Mouse (Mus musculus) liver, embryonic 14.5 days (tissue): ENCODE results near the gene Homer3.

Experiments used
- CTCF ChIP-seq: IDR thresholded peaks from 2 replicates; pipeline ENCODE4 v1.5.1; 2016; ENCODE audit warnings: antibody characterized with exemption, low read depth, control low read depth
- EP300 ChIP-seq: IDR thresholded peaks from 2 replicates; pipeline ENCODE4 v1.6.1; 2016; ENCODE audit warnings: antibody characterized with exemption, low read depth

DNA sequence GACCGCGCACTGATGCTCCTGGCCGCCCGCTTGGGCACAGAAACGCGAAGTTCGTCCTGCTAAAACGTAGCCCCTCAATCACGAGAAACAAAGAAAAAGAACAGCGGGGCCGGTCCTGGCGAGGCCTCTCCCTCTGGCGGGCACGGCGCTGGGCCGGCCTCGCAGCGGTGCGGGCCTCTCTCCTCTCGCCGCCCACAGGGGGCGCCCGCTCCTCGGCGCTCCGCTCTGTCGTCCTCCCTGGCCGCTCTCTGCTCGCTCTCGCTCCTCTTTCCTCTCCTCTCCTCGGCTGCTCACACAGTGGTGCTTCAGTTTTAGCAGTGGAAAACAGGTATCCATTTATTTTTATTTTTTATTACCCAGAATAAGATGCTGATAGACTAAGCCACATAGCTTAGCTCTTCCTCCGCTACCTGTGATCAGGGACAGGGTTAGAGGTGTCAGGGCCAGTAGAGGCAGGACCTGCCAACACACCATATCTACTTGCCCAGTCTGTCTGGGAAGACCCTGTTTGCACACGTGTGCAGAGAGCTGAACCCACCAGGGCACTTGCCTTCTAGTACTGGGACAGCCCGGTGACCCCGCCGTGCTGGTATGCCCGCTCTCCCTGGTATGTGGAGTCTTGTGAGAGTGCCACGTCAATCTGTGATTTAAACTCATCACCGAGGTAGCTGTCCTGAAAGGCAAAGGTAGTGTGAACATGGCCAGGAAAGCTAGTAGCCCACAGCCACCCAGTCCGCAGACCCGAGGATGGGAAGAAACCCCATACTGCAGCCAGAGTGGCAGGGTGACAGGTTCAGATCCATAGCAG lies 49.6 kb downstream of the Homer3 start:
- TF ChIP-seq CTCF (peak; percentile 71), EP300 (no peak)
